Mouse (Mus musculus) megakaryocyte, embryonic 14.5 days (primary cell): ENCODE results near the gene Ap3b1. TPM values are rescaled to one million over a fixed set of nuclear protein-coding genes. Genes with fewer than 3 reads are reported as not detected.
"Not testable (repeated sequence)": the region's sequence is repeated elsewhere in the genome, so short reads cannot be mapped to it uniquely, and the experiment has no call there.

ENCODE experiments used
- H3K27me3 ChIP-seq: replicated peaks from 2 replicates; pipeline ENCODE3; 2012; ENCODE audit warnings: inconsistent platforms
- H3K36me3 ChIP-seq: replicated peaks from 2 replicates; pipeline ENCODE3; 2012; ENCODE audit warnings: low read length, inconsistent platforms, mixed read lengths
- H3K4me1 ChIP-seq: 2 replicates; pipeline ENCODE4 v1.6.1; 2012; ENCODE audit warnings: inconsistent platforms
- H3K4me3 ChIP-seq: replicated peaks from 2 replicates; pipeline ENCODE3; 2012; ENCODE audit warnings: moderate library complexity, mild to moderate bottlenecking, inconsistent platforms
- H3K9me3 ChIP-seq: 2 replicates; pipeline ENCODE4 v1.6.1; 2012; ENCODE audit warnings: inconsistent platforms
- FLI1 ChIP-seq: IDR thresholded peaks from 2 replicates; pipeline ENCODE4 v1.6.1; 2012; ENCODE audit warnings: low read length, inconsistent platforms, mixed read lengths
- GATA1 ChIP-seq: IDR thresholded peaks from 3 replicates; pipeline ENCODE4 v1.6.1; 2012; ENCODE audit warnings: mixed read lengths, low read length, inconsistent platforms, borderline replicate concordance
- polyA plus RNA-seq: library from polyadenylated mRNA; stranded (reverse); fragments of >175 nt; gene quantifications from 2 replicates; pipeline ENCODE4 v1.2.3, GENCODE M21; 2012; ENCODE audit warnings: low replicate concordance; ENCODE audit not compliant: insufficient read depth

Gene Ap3b1
- 7.4 and 19.0 TPM in 2 replicates for polyA plus RNA-seq

DNA sequence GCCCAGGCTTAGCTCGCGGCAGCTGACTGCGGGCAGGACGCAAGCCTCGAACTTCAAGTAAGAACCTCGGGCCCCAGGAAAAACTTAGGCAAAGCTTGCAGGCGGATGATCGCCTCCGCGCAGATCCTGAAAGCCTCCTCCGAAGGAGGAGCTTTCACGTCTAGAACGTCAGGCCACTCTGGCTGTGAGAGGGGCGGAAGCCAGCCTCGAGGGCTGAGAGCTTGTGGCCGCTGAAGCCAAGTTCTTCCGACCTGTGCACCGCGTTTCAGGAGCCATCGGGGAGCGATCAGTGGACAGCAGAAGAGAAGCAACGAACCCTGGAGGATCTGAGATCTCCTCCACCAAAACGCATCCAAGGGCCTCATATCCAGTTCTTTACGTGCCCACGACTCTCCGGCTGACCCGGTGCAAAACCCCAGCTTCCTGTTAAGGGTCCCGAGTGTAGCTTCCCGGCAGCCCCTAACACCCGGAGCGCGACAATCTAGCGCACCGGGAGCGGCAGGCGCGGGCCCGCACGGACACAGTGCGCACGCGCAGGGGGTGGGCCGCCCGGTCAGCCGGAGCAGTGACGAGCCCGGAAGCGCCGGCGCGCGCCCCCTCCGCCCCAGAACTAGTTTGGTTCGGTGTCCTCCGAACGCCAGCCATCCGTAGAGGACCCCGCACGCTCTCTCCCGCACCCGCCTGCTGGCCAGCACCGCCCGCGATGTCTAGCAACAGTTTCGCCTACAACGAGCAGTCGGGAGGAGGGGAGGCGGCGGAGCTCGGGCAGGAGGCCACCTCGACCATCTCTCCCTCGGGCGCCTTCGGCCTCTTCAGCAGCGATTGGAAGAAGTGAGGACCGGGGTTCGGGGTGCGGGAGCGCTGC, at the start of gene Ap3b1:
Gene Ap3b1, plus strand, starts transcription at position 560 of the 865 bp plus-strand sequence.
- no peak for TF ChIP-seq FLI1
- no peak for TF ChIP-seq GATA1
- Histone ChIP-seq H3K27me3 (no peaks in the 10 kb centered on the region), H3K9me3 (peaks cover 5% of the 10 kb centered on the region), H3K4me1 (peaks cover 47% of the 10 kb centered on the region), H3K4me3 (peak within 1 kb of the TSS; percentile 99), H3K36me3 (peaks cover 35% of the 10 kb centered on the region)

DNA sequence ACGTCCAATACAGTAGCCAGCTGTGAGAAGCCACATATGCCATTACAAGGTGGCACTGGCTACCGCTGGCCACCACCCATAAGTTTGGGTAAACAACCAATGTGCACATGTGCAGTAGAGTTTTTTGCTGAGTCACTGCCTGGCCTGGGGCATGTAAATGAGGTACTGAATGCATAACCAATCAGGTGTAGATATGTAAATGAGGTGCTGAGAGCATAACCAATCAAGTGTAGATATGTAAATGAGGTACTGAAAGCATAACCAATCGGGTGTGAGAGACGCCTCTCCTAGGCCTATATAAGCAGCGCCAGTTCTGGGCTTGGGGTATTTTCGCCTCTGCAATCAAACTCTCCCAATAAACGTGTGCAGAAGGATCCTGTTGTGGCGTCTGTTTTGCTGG, 45.9 kb upstream of the Ap3b1 start:
- not testable (repeated sequence) for H3K4me1 ChIP-seq, H3K4me3 ChIP-seq, H3K9me3 ChIP-seq, H3K36me3 ChIP-seq, H3K27me3 ChIP-seq

DNA sequence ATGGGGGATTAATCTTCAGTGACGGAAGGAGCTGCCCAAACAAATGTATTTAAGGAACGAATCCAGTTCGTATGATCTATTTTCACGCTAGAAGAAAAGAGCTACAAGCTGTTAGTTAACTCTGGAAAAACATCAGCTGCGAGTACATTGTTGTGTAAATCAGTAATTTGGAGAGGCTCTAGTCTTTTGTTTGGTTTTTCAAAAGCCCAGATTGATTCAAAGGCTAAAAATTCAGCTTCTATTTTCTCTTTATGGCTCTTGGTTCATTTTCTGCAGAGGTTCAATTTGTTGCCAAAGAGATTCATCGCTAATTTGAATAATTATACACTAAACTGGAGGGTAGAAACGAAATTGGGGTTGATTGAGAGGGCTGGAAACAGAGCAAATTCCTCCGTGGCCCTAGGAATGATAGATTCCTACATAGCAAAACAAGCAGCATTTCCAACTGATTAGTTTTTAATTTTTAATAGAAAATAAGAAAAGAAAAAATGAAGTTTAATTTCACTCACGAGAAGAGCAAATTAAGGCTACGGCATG, 41.7 kb upstream of the Ap3b1 start:
- TF ChIP-seq FLI1, result no peak
- TF ChIP-seq GATA1, result no peak
- H3K4me3 ChIP-seq, result no peak overlapping the region
- no peaks in the 10 kb centered on the region for H3K36me3 ChIP-seq
- H3K27me3 ChIP-seq, result peaks cover 4% of the 10 kb centered on the region
- peaks cover 11% of the 10 kb centered on the region for H3K9me3 ChIP-seq
- H3K4me1 ChIP-seq, result peaks cover 5% of the 10 kb centered on the region

DNA sequence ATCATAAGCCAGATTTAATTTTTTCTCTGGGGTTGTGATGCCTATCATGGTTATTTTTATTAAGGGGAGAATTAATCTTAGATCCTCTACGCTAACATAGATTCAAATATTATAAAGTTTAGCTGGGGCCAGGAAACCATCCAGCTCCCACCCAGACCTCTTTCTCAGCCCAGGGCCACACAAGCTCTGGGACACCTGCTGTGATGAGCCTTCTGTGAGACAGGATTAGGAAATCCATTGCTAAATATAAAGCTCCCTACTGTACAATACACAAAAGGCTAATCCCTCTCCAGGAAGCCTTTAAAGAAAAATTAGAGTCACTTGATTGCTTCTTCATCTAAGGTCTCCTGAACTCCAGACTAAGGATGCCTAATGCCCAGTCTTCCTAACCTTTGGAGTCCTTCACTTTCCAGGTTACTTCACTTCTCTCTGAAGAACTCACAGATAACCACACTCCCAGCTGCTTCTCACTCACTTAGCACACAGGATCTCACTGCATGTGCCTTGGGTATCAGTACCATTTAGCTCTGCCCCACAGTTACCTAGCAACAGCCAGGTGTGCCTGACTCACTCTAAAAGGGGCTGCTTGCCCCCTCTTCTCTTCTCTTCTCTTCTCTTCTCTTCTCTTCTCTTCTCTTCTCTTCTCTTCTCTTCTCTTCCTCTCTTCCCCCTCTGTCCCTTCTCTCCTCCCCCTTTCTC, 37.5 kb upstream of the Ap3b1 start:
- Histone ChIP-seq H3K27me3 (peaks cover 7% of the 10 kb centered on the region), H3K4me3 (no peak overlapping the region), H3K4me1 (peaks cover 5% of the 10 kb centered on the region), H3K9me3 (peaks cover 24% of the 10 kb centered on the region), H3K36me3 (no peaks in the 10 kb centered on the region)
- no peak for TF ChIP-seq GATA1
- no peak for TF ChIP-seq FLI1

DNA sequence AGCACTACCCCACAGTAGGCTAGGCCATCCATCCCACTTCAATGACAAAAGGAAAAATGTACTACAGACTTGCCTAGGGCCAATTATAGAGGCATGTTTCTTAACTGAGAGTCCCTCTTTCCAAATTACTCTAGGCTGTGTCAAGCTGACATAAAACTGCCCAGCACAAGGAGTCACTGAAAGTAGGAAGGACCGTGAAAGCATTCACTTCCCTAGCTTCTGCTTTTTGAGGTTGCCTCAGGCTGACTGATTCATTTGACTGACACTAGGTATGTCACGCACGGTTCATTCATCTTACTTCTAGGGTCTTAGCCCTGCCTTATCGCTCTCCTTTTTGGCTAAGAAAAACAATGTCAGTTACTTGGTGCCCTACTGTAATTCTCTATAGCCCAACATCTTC, 36.3 kb upstream of the Ap3b1 start:
- Histone ChIP-seq H3K4me3 (no peak overlapping the region), H3K36me3 (no peaks in the 10 kb centered on the region), H3K9me3 (peaks cover 24% of the 10 kb centered on the region), H3K4me1 (peaks cover 7% of the 10 kb centered on the region), H3K27me3 (peaks cover 12% of the 10 kb centered on the region)
- TF ChIP-seq GATA1, result no peak
- TF ChIP-seq FLI1, result no peak

DNA sequence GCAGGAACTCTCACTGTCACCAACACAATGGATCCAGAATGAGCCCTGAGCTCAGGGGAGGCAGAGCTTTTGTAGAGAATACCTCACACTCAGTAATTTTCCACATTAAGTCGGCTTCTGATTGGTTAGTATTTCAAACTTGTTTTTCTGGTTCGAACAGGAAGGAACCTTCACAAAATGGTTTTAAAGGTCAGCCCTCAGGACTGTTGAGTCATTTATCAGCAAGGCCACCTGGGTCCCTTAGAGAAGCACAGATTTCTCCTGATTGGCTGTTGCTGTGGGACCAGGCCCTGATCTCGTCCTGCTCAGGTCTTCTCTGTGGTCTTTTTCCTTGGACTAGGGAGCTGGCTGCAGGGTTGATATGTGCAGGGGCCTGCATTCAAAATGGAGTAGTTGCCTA, 30.7 kb upstream of the Ap3b1 start:
- Histone ChIP-seq H3K27me3 (peaks cover 8% of the 10 kb centered on the region), H3K9me3 (peaks cover 13% of the 10 kb centered on the region), H3K4me3 (no peak overlapping the region), H3K36me3 (no peaks in the 10 kb centered on the region), H3K4me1 (peaks cover 15% of the 10 kb centered on the region)
- no peak for TF ChIP-seq GATA1
- no peak for TF ChIP-seq FLI1

DNA sequence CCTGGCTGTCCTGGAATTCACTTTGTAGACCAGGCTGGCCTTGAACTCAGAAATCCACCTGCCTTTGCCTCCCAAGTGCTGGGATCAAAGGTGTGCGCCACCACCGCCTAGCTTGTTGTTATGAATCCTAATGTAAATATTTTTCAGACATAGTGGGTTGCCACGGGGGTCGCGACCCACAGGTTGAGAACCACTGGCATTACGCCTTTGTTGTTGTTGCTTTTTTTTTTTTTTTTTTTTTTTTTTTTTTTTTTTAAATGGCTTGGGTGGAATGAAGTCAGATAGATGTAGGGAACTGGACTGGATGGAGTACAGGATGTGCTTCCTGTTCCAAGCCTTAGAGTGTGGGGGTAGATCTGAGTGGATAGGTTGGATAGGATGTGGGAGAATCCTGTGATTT, 29.8 kb upstream of the Ap3b1 start:
- not testable (repeated sequence) for H3K27me3 ChIP-seq, H3K36me3 ChIP-seq, H3K9me3 ChIP-seq, H3K4me3 ChIP-seq
- peaks cover 15% of the 10 kb centered on the region for H3K4me1 ChIP-seq

DNA sequence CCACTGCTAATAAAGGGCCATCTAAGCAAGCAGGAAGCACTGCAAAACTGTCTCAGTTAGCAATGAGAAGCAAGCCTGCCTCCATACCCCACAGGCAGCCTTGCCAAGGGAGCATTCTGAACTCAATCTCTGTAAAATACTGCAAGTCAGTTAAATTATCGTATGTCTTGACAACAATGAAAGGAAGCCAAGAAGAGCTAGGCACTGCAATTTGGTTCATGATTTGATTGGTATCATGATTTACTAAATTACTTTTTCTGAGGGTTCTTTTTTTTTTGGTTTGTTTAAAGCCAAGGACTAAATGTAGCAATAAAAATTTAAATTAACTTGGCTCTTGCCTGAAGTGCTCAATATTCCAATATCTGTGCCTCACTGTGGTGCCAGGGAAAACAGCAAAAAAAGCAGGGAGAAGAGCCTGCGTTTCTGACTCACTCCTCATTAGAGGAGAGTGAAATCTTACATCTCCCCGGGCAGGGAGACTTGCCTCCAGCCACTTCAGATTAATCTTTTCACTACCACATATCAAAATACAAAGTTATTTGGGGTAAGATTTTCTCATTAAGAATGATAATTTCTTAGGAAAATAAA, 28.3 kb upstream of the Ap3b1 start:
- TF ChIP-seq GATA1 (no peak), FLI1 (no peak)
- H3K36me3 ChIP-seq, result no peaks in the 10 kb centered on the region
- no peak overlapping the region for H3K4me3 ChIP-seq
- H3K9me3 ChIP-seq, result 0 out of 2 replicates have a peak, but pooled peaks cover 3% of the 10 kb centered on the region
- H3K27me3 ChIP-seq, result peaks cover 8% of the 10 kb centered on the region
- H3K4me1 ChIP-seq, result peaks cover 15% of the 10 kb centered on the region

DNA sequence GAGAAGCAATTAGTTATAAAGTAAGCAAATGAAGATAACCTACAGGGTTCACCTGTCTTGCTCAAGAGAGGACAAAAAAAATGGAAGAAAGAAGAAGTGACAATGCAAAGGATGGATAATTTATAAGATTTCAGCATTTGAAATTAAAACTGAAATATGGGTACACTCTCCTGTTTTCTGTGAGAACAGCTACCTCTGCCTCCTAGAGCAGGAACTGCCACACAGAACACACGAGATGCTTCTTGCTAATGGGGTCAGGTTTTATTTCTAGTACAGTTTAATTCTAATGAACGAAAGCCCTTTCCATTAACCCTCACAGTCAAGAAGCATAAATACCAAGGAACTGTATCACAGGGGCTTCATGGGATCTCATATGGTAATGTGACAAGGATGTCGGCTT, 20.4 kb upstream of the Ap3b1 start:
- no peak for TF ChIP-seq FLI1
- no peak for TF ChIP-seq GATA1
- no peak overlapping the region for H3K4me3 ChIP-seq
- peaks cover 14% of the 10 kb centered on the region for H3K9me3 ChIP-seq
- no peaks in the 10 kb centered on the region for H3K4me1 ChIP-seq
- H3K27me3 ChIP-seq, result peaks cover 1% of the 10 kb centered on the region
- H3K36me3 ChIP-seq, result peaks cover 2% of the 10 kb centered on the region

DNA sequence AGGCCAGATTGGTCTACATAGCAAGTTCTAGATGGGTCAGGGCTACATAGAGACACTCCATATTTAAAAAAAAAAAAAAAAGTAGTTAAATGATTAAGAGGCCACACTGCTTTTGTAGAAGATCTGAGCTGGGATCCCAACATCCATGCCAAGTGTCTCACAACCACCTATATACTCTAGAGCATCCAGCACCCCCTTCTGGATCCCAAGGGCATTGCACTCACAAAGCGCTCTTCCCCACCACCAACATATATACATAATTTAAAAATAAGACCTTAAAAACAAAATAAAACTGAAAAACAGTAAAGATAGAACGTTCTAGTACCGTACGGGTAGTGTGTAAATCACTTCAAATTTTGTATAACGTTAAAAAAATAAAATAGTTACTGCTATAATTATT, 15.6 kb upstream of the Ap3b1 start:
- Histone ChIP-seq H3K4me3 (no peak overlapping the region), H3K36me3 (peaks cover 2% of the 10 kb centered on the region), H3K9me3 (peaks cover 18% of the 10 kb centered on the region), H3K4me1 (no peaks in the 10 kb centered on the region), H3K27me3 (no peaks in the 10 kb centered on the region)
- TF ChIP-seq GATA1 (no peak), FLI1 (no peak)

DNA sequence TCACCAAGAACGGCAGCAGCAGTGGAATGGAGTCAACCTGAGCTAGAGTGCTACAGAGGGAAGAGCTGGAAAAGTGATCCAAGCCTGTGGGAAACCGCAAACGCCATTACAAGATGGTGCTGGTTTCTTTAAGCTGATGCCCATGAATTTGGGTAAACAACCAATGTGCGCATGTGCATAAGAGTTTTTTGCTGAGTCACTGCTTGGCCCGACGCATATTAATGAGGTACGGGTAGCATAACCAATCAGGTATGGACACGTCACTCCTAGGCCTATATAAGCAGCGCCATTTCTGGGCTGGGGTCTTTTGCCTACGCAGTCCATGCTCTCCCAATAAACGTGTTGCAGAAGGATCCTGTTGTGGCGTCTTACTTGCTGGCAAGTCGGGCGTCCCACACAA, 14.2 kb upstream of the Ap3b1 start:
- not testable (repeated sequence) for H3K4me1 ChIP-seq, H3K36me3 ChIP-seq, H3K27me3 ChIP-seq, H3K4me3 ChIP-seq
- H3K9me3 ChIP-seq, result peaks cover 18% of the 10 kb centered on the region
